Mouse (Mus musculus) embryo, embryonic 9.5 days (tissue): ENCODE results near the gene Socs4.

ENCODE experiments used
- DNase-seq: peaks from one replicate; pipeline ENCODE4 v3.0.0-alpha.2; 2017; ENCODE audit errors: extremely low spot score

Socs4 gene

DNA sequence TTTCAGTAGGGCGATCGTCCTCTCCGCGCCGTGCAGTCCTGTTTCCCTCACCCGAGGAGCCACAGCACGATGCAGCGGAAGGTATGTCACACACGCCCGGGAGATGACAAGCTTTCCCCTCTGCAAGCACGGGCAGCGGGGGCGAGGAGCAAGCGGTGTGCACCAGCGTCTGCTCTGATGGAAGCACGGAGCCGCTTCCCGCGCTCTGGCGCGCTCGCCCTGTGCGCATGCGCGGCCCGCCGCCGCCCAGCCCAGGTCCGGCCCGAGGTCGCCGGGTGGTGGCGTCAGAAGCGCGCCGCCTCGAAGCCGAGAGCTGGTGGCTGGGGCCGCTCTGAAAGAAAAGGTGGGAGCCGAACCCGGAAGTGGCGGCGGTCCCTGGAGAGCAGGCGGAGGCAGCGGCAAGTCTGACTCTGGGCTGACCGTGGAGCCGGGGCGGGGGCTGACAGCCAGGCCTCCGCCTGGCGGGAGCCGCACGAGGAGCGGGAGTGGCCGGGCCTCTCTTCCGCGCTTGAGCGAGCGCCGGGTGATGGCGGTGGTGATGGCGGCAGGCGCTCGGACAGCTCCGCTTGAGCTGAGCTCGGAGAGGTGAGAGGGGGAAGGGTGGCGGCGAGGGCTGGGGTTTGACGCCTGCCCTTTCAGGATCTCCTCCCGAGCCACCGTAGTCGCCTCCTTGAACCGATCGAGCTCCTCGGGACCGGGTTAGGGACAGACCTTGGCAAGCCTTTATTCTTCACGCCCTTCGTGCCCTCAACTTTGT lies at the start of gene Socs4, which contains the start of gene Wdhd1:
Socs4 (plus strand) TSS at position 295 of the 757 bp plus-strand sequence.
Wdhd1 (minus strand) TSS at position 221 of the 757 bp plus-strand sequence.
- peak; percentile 97 for DNase-seq

DNA sequence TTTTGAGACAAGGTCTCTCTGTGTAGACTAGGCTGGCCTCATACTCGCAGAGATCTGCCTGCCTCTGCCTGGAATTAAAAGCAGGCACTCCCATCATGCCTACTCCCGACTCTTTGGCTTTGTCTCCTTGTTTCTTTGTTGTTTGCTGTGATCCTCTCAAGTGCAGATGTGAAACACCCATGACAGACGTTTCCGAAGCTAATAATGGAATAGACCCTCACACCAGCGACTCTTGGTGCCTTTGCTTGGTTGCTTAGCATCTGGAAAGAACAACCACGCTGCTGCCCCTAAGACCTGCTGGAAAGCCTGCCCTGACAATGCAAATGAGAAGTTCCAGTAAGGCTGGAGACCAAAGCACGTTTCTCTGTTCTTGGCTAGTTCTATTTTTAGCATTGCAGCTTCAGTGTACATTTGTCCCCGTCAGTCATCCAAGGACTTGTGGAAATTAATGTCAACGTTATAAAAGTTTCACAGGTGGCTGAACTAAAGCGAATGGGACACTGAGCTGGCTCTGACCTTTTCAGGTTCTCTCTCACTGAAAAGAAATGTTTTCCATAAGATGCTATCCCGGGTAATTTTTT lies 46.8 kb upstream of the Socs4 start:
- DNase-seq: no peak

DNA sequence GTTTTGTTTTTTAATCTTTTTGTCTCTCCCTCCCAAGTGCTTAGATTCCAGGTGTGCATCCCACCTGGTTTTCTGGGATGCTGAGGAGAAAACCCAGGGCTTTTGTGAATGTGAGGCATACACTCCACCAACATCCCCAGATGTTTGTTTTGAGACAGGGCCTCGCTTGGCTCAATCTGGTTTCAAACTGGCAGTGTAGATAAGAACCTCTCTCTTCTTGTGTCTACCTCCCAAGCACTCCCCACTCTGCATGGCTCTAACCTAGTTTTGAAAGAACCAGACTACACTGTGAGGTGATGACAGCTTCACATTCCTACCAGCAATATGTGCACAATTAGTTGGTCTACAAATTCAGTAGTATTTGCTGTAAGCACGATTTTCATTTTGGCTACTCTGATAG lies 43.1 kb upstream of the Socs4 start:
- DNase-seq: no peak

DNA sequence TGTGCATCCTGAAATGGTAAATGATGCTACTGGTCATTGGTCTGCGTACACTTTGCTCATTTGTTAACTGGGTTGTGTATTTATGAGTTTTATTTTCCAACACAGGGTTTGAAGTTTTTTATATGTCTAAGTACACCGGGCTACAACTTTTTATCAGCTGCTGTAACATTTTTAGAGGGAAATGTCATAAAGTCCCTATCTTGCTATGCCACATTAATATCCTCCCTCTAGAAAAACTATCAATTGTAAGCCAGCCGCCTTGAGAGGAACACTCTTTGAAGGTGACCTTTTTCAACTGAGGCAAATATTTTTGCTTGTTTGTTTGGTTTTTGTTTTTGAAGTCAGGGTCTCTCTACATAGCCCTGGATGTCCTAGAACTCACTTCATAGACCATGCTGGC lies 42.7 kb upstream of the Socs4 start:
- no peak for DNase-seq

DNA sequence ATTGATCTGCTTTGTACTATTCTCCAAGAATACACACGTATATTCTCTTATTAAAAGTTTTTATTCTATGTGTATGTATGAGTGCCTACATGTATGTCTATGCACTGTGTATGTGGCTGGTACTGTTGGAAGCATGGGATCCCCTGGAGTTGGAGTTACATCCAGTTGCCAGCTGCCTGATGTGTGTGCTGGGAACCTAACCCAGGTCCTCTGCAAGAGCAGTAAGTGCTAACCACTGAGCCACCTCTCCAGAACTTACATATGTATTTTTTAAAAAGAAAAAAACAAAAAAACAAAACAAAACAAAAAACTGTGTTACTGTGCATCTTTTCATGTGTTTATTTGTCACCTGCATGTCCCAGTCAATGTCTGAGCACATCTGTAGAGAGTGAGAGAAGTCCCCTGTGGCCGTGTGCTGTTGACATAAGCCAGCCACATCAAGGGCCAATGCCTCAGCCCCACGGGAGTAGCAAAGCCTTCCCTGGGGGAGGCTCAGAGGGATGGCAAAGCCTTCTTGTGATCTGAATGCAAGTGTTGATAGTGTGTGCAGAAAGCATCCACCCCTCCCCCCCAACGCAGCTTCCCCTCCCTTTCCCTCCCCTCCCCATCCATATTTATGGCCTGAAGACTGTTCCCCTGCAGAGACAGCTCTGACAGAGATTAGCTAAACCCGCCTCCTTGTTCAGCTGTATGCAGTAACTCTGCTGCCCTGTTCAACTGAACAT lies 42.0 kb upstream of the Socs4 start:
- DNase-seq: no peak

DNA sequence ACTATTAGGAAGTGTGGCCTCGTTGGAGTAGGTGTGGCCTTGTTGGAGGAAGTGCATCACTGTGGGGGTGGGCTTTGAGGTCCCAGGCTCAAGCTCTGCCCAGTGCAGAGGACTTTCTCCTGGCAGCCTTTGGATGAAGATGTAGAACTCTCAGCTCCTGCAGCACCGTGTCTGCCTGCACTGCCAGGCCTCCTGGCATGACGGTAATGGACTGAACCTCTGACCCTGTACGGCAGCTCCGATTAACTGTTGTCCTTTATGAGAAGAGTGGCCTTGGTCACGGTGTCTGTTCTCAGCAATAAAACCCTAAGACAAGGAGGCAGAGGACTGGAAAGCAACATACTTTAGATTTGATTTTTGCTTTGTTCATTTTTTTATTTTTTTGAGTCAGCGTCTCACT lies 40.2 kb upstream of the Socs4 start:
- no peak for DNase-seq

DNA sequence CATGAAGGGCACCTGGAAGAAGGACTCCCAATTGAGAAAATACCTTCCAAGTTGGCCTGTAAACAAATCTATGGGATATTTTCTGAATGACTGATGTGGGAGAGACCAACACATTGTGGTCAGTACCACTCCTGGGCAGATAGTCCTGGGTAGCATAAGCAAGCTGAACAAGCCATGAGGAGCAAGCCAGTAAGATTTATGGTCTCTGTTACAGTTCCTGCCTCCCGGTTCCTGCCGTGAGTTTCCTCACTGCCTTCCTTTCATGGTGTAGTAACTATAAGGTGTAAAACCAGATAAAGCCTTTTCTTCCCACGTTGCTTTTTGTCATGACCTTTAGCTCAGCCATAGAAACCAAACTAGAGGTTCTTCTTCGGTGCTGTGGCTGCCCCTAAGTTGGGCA lies 39.4 kb upstream of the Socs4 start:
- DNase-seq: no peak

DNA sequence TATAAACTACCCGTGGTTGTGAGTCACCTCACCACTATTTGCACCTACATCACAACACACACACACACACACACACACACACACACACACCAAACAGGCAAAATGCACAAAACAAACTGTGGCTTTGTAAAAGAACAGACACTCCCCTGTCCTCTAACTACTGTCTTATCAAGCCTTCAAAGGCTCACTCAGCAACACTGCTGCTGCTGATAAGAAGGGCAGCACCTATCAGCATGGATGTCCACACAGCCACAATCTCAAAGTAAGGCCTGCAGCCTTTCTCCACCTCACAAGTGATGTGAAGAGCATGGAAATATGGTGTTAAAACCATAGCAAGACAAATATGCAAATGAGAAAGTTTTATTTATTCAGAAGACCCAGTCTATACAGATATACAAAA lies 36.1 kb upstream of the Socs4 start:
- no peak for DNase-seq

DNA sequence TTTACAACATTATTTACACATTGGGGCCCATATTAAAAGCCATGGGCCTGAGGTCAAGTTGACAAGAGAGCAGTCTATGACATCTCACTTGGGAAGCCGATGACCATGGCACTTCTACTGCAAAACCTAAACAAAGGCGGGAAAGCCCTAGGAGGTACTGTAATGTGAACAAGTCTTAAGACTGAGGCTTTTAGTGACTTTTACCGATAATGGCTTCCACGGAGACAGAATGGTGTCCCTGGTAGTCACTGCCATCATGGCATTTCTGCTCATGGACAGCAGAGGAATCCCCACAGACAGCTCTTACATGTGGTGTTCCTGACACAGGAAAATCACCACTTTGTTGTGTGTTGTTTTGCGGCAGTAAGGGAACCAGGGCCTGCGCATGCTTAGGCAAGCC lies 35.7 kb upstream of the Socs4 start:
- DNase-seq: no peak

DNA sequence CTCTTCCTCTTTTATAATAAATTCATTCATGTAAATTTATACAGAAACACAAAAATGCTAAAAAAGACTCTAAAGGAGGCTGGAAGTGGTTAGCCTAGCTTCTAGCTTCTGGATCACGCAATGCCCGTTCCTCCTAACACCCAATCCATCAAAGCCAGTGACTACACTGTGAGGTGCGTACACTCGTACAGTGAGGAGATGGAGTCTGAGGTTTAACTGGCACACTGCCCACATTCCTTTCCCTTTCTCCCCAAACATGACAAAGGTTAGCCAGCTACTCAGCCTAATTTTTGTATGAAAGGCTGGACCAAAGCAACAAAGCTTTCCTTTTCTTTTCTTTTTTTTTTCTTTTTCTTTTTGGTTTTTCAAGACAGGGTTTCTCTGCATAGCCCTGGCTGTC lies 34.0 kb upstream of the Socs4 start:
- DNase-seq: no peak

DNA sequence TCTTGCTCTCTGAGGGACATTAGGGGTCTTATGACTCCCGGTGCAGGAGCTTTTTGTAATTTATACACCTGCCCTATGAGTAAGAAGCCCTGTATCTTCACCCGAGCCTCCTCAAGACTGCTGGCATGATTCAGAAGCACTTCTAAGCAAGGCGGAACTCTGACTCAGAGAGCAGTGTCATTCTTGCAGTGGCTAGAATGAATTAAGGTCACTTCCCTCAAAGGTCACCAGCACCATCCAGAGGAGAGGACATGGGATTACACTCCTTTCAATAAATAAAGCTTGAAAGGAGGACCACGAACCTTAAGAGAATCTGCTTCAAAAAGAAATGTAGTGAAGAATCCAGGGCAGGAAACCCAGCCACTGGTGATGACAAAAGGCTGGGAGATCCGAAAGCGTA lies 26.9 kb upstream of the Socs4 start:
- DNase-seq: no peak

DNA sequence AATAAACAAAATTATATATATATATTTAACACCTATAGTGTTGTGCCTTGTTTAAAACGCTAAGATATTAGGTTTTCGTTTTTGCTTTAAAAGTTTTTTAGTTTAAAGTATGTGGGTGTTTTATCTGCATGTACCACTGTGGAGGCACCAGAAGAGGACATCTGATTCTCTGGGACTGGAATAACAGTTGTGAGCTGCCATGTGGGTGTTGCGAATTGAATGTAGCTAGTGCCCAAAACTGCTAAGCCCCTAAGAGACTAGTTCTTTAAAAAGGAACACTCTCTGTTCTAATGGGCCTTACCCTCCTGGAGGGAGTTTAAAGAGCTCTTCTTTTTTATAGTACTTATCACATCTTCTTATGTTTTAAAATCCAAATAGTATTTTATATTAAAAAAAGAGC lies 11.9 kb upstream of the Socs4 start:
- DNase-seq: no peak

DNA sequence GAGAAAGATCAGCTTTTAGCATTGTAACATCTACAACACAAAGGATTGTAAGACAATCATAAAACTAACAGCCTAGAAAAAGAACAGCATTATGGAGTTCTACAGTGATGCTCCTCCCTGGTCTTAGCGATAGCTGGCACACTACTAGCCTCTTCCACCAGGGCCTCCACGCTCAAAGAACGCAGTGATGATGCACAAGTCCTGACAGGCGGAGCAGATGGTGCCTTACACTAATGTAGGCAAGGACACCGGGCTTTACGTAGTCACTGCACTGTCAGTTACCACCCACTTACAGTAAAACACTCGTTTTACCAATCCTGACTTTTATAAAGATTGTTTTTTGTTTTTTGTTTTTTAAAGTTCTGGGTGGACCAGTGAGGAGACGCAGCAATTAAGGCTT lies 10.9 kb upstream of the Socs4 start:
- no peak for DNase-seq

DNA sequence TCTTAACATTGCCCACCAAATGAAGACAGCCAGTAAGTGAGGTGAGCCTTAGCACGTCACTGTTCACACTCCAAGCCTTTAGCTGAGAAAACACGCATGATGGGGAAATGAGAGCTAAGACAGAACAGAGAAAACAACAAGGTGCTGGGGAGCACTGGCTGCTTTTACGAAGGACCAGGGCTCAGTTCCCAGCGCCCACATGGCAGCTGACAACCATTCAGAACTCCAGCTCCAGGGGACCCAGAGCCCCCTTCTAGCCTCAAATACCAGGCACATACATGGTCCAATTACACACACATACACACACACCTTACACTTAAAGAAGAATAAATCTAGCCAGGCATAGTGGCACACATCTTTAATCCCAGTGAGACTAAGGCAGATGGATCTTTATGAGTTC lies 7.7 kb upstream of the Socs4 start:
- DNase-seq: no peak

DNA sequence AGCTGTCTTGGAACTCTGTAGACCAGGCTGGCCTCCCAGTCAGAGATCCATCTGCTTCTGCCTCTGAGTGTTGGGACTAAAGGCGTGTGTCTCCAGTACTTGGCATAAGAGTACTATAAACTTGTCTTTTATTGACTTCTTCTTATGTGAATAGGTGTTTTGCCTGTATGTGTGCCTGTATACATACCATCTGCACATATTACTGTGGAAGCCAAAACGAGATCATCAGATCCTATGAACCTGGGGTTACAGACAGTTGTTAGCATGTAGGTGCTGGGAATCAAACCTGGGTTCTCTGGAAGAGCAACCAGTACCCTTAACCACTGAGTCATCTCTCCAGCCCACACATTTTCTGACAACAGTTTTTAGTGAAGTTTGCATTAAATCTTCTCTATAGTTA lies 7.0 kb upstream of the Socs4 start:
- no peak for DNase-seq

DNA sequence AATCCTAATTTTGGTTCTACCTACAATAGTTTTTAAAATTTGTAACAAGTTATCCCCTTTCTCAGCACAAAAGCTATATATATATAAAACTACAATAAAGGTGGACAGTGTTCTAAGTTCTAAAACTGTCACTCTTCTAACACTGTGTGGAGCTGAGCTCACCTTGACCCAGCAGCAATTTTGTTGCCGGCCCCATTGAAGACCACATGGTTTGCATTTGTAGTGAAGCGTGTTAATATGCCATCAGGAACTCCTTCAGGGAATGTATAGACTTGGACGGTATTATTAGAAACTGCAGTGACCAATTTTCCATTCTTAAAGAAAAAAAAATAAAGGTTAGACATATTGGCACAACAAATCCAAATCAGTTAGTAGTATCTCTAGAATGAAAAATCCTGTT lies 3.0 kb upstream of the Socs4 start:
- no peak for DNase-seq

DNA sequence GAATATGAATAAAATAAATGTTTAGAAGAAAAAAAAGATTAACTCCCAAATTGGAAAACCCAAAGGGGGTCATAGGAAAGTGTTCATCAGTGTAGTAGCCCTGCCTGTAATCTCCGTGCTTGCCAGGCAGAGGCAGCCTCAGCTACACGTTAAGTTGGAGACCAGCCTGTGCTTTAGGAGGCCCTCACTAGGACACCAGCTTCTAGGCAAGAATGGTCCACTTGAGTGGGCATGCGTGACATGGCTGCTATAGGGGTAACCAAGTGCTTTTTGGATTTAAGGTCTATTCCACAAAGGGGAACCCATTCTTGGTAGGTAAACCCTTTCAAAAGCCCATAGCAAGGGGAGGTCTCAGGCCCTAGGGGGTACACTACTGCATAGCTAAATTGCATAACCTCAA lies 1.3 kb upstream of the Socs4 start:
- DNase-seq: no peak

DNA sequence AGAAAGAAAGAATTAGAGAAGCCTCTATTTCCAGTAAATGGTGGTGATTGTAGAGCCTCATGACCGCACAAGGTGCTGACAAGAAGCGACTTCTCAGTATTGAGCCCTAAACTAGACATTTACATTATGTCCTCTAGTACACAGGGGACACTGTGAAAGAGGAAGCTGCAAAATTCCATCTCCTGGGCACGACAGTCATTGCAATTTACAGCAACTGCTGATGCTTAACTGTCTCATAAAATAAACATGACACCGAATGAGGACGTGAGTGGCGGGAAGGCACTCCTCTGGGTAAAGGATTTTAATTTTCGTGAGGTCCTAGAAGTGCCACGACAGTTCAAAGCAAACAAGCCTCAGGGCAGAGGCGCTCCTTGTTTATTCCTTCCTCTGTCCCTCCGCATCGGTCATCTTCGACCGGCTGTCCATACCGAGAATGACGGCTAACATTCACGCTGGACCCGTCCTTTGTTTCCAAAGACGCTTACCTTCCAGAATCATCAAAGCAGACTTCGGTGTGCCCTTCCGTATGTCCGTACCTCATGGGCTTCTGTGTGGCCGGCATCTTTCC lies 611 bp upstream of the Socs4 start:
- peak; percentile 38 for DNase-seq

DNA sequence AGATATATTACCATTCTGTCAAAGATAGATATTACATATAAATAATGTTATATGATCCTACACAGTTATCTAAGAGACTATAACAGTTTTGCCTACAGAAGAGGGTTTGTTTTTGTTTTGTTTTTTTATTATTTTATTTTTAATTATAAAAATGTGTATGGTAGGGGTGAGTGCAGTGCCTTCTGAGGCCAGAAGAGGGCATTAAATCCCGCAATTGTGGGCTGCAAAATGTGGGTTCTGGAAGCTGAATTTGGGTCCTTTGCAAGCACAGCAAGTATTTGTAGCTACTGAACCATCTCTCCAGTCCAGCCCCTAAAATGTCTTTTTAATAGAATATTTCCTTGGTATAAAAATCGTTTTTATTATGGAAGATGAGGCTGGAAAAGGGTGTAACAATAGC lies 2.3 kb downstream of the Socs4 start:
- DNase-seq: no peak

DNA sequence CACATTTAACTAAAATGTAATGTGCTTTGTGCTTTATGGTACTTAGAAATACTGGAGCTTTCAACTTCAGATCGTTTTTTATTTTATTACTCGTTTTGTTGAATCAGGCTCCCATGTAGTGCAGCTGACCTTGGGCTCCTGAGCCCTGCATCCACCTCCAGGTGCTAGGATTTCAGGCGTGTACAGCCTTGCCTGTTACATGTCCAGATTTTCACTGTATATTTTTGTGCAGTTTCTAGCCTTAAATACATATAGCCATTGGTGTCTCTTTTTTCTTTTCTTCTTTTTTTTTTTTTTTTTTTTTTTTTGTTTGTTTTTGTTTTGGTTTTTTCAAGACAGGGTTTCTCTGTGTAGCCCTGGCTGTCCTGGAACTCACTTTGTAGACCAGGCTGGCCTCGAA lies 4.8 kb downstream of the Socs4 start:
- DNase-seq: no peak

DNA sequence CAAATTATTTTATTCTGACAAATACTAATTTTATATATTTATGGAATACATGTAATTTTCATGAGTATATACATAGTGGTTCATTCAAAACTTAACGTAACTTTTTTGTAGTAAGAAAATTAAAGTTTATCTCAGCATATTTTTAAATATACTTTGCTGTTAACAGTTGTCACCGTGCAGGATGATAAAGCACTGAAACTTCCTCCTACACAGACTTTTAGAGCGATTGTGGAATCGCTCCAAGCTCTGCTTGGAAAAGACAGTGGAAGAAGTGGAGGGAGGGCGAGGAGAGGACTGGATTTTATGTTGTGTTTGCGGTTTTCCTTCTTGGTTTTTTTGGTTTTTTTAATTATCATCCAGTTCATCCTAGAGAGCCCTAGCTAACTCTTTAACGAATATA lies 6.8 kb downstream of the Socs4 start:
- no peak for DNase-seq

DNA sequence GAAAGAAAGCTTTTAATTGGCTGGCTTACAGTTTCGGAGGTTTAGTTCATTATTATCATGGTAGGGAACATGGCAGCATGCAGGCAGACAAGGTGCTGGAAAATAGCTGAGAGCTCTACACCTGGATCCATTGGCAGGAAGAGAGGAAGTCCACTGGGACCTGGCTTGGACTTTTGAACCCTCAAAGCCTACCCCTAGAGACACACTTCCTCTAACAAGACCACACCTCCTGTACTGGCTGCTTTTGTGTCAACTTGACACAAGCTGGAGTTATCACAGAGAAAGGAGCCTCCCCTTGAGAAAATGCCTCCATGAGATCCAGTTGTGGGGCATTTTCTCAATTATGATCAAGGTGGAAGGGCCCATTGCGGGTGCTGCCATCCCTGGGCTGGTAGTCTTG lies 8.5 kb downstream of the Socs4 start:
- no peak for DNase-seq

DNA sequence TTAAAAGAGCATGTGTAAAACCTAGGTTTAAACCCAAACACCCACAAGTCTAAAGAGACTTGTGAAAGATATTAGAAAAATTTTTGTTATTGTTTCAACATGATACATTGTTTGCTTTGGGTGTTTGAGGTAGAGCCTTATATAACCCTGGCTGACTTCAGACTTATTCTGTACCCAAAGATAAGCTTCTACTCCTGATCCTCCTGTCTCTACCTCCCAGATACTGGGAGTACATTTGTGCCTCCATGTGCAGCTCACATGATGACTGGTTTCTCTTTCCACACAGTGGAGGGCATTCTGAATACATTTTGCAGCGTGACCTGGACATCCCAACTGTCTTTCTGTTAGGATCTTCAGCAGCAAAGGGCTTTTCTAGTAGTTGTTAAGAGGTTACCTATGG lies 9.5 kb downstream of the Socs4 start:
- no peak for DNase-seq
